Mouse (Mus musculus) spleen, postnatal 4 days (tissue): ENCODE measurements around the gene Gpatch8.
A peak's percentile ranks its signal among the peaks of the same experiment; 100 is the strongest.

ENCODE experiments used
- DNase-seq, 2 experiments: peaks; one replicate each; pipeline ENCODE4 v3.0.0; 2022; ENCODE audit warnings: low spot score in 2 of 2

Gpatch8 gene

GRCm38 (mm10) chr11:102434816-102435705 is 121.1 kb downstream of the Gpatch8 start:
- DNase-seq, result no peak

DNA sequence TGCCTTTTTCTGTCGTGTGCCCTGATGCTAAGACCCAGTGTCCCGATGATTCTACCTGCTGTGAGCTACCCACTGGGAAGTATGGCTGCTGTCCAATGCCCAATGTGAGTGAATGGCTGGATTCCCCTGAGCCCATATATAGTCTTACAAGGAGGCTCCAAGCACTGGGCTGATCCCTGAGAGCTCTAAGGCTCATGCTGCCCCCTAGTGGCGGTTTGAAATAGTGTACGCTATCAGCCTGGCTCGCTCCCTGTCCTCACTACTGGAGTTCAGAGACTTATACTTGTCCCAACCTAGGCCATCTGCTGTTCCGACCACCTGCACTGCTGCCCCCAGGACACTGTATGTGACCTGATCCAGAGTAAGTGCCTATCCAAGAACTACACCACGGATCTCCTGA is 121.8 kb downstream of the Gpatch8 start:
- peak; percentile 86 to 96 for DNase-seq

GRCm38 (mm10) chr11:102433866-102434265 is 122.3 kb downstream of the Gpatch8 start:
- DNase-seq, result no peak

DNA sequence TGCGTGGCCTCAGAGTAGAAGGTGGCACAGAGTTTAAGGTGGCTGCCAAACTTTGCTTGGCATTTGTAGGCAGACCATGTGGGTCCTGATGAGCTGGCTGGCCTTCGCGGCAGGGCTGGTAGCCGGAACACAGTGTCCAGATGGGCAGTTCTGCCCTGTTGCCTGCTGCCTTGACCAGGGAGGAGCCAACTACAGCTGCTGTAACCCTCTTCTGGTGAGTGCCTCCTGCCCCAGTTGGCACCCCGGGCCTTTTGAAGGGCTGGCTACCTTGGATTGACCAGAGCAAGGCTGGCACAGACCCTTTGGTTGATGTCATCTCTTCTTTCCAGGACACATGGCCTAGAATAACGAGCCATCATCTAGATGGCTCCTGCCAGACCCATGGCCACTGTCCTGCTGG is 123.3 kb downstream of the Gpatch8 start:
- peak in 1 of 2 experiments; percentile 65 for DNase-seq

- DNase-seq, result peak; percentile 62 to 77
These were observed 123.9 kb downstream of the Gpatch8 start for GRCm38 (mm10) chr11:102432115-102432843.

DNA sequence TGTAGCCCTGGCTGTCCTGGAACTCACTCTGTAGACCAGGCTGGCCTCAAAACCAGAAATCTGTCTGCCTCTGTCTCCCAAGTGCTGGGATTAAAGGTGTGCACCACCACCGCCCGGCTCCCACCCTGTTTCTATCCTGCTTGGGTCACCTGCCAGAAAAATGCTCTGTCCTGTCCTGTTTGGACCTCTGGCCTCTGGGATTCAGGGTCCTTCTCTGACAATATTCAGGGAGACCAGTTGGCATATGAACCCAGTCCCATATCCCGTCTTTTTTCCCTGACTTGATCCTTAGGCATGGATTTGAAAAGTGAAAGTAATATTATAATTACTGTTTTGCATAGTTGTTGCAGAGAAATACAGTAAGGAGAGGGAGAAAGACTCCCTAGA is 124.5 kb downstream of the Gpatch8 start:
- DNase-seq, result no peak

DNA sequence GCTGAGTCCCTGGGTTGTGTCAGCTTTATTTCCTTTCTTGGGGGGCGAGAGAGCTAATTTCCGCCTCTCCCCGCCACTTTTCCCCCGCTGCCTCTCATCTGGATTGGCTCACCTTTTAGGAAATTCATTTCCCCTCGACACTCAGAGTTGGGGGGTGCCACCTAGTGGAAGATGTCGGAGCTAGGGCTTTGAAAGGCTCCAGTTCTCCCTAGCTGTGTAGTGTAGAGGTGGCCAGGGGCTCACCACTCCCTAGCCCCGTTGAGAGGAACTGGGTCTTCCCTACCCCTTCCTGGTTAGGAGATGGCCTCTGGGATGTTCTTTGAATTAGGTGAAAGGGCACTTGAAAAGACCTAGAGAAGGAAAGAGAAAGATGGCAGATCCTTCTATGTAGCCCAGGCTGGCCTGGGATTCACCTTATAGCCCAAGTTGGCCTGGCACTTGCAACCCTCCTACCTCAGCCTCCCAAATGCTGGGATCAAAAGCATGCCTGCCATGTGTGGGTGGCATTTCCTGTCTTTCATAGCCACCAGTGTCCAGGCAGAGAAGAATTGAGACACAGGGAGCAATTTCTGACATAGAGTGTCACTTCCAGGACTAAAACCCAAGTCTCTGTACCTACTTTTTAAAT is 125.1 kb downstream of the Gpatch8 start:
- peak; percentile 80 to 89 for DNase-seq

DNA sequence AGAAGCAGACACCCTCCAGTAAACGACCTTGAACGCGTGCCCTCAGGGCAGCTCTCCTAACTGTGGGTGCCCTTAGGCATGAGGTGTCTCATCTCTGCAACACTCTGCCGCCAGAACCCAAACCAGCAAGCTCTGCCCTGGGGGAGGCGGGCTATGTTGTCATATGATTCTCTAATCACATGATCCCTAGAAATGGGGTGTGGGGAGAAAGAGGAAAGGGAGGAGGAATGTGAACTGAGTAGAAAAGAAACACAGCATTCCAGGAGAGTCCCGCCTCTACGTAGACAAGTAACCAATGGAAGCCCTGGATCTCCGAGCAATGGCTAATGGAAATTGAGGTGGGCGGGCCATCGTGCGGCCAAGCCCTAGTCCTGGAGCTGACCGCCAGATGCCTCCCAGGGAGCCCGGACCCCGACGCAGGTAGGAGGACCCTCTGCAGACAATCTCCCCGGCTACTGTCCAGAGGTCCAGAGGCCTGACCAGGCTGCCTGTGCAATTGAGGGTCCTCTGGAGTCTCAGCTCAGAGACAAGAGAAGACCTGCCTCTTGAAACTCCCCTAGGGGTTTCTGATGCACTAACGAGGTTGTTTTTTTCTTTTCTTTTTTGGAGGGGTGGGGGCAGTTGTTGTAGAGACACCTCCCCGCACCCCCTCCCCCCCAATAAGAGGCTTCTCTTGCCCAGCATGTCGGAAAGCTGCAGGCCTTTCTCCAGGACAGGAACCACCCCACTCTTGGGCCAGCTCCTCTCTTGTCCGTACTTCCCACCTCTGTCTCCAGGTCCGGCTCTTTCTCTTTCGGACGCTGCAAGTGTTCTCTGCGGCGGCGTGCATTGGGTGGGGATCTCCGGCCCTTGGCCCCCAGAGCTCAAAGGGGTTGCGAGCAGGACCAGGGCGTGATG is 125.8 kb downstream of the Gpatch8 start, which contains the start of gene Grn:
Gene Grn, plus strand, starts transcription at position 195 of the 897 bp plus-strand sequence.
- DNase-seq, result peak; percentile 82 to 87

DNA sequence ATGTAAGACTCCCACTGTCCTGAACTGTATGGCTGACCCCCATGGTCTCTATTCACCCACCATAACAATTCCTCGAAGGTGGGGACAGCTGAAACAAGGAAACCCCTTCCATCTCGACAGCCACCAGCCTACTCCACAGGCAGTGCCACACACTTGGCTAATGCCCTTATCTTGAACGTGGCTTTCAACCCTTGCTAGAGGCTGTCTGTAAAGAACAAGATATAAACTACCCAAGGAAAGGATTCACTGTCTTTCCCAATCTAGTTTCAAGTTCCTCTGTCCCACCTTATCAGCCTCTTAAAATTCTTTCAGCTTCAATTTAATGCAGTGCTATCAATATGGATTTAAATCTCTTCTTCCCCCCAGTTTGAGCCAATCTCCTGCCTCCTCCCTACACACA is 126.6 kb downstream of the Gpatch8 start:
- no peak for DNase-seq

- DNase-seq, result no peak
These were observed 127.1 kb downstream of the Gpatch8 start for GRCm38 (mm10) chr11:102428981-102429540.
